Mouse (Mus musculus) cortical plate, adult 2 months (tissue): Measurements from ENCODE around the gene Noct.

Experiments
- CTCF ChIP-seq: fragments of 200-500 bp; IDR thresholded peaks from 2 replicates; pipeline ENCODE4 v1.5.1; 2011; ENCODE audit warnings: mild to moderate bottlenecking, control low read depth, low read length; ENCODE audit not compliant: insufficient read depth; ENCODE audit errors: extremely low read depth
- POLR2A ChIP-seq: fragments of 200-500 bp; IDR thresholded peaks from 2 replicates; pipeline ENCODE4 v1.6.1; 2011; ENCODE audit warnings: mild to moderate bottlenecking, low read length, control low read depth; ENCODE audit not compliant: insufficient read depth; ENCODE audit errors: extremely low read depth

DNA sequence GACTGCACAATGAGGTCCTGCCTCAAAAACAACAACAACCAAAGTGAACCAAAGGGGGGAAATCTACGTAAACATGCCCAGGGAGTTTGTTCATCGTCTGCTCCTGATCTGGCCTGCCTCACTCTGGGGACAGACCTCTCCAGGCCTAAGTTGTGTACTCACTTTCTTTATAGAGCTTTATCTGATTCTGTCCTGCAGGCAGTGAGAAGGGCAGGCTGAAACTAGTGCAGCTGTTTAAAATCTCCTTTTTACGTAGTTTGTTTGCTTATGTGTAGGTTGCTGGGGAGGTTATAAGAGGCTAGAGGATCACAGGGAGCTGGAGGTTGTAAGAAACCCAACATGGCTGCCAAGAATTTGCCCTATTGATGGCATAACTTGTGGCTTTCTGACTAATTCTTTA is 7.3 kb downstream of the Noct start:
- TF ChIP-seq CTCF (no peak), POLR2A (no peak)
